Mouse (Mus musculus) spleen, postnatal 14 days (tissue): ENCODE data around the gene Crocc.

Source experiments
- DNase-seq, 2 experiments: peaks; one replicate each; pipeline ENCODE4 v3.0.0; 2021 to 2022; ENCODE audit warnings: low spot score in 2 of 2

The Crocc gene

DNA sequence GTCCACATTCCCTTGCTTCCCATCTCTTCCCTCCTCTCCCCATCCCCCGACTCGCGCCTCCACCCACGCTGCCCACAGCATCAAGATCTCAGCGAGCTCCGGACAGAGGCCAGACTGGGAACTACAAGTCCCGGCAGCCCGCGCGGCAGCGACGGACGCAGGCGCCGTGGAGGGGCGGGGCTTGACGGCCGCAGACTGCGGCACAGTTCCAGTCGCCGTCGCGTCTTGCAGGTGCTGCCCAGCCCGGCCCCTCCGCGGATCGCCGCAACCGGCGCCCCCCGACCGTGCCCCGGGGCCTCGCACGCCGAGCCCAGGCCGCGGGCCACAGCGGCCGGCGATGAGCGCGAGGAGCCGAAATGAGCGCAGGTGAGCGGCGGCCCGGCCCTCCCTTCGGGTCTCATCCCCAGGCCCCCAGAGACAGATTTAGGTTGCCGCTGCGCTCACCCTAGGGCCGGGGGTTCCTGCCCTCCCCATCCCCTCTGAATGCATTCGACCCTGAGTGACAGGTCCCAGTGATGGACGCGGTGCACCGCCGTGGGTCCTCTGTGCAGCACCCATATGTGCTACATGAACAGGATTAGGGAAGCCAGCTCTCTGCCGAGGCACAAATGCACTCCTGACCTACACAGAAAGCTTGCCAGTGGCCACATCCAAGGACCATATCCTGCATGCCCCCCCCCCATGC is 73.5 kb downstream of the Crocc start, which contains the start of gene Atp13a2:
Gene Atp13a2, plus strand, starts transcription at position 163 of the 685 bp plus-strand sequence.
- peak; percentile 78 to 89 for DNase-seq

DNA sequence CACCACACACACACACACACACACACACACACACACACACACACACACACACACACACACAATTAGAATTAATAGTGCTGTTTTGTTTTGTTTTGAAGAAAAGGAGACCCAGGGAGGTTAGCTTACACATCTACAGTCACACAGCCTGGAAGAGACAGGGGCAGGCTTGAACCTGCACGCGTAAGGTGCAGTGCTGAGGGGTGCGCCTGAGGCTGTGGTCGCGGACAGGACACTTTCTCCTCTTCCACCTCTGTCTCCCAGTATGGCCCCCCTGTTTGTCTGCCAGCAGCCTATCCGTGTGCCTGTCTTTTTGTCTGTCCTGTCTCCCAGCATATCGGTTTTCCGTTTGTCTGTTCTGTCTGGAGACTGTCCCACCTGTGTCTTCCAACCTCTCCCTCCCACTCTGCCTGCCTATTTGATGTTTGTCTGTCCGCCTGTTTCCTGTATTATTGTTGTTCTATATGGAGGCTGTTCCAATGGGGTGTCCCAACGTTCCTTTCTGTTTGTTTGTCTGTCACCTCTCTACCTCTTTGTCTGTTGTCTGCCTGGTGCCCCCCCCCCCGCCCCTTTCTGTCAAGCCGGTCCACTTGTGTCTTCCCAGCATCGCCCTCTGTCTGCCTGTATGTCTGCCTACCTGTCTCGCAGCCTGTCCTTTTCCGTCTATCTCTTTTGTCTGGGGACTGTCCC is 74.2 kb downstream of the Crocc start:
- DNase-seq = no peak

DNA sequence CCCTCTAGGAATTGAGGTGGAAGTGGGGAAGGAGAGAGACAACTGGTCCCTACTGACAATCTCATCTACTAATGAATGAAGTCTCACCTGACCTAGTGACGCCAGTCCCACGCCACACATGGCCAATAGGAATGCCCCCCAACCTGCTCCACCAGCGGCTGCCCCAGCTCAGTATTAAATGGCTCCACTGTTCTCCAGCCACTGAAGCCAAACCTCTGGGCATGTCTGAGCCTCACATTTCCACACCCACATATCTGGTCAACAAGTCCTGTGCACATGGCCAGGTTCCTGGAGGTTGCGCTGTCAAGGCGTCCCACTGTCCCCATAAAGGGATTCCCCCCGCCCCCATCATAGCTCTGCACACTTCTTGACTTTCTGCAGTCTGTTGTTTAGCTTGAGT is 75.8 kb downstream of the Crocc start:
- no peak for DNase-seq

DNA sequence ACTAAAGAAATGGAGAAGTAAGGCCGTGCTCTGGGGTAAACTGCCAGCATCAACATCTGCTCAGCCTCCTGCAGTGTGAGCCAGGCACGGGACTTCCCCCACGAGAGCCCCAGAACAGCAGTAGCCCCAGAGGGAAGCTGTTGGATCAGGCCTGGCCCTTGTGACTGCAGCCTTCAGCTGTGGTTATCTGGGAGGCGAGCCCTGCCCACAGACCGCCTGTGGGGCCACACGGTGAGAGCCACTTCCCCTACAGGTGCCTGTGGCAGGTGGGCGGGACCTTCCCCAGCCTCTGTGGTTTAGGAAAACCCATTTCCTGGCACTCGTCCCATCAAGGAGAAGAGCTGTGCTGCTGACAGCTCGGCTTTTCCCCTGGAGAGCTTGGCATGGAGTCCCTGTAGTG is 76.9 kb downstream of the Crocc start:
- peak; percentile 50 to 59 for DNase-seq

DNA sequence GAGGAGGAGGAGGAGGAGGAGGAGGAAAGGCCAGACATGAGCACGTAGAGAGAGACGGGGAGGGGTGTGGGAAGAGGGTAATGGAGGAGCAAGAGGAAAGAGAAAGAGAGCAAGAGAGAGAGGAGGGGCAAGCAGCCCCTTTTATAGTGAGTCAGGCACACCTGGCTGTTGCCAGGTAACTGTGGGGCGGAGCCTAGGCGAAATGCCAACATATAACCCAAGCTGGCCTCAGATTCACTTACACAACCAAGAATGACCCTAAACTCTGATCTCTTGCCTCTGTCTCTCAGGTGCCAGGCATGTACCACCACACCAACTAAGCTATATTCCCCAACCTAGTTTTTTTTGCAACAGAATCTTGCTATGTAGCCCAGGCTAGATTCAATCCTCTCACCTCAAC is 77.5 kb downstream of the Crocc start:
- DNase-seq = no peak

GRCm38 (mm10) chr4:140981605-140982004 is 78.7 kb downstream of the Crocc start:
- DNase-seq = no peak

DNA sequence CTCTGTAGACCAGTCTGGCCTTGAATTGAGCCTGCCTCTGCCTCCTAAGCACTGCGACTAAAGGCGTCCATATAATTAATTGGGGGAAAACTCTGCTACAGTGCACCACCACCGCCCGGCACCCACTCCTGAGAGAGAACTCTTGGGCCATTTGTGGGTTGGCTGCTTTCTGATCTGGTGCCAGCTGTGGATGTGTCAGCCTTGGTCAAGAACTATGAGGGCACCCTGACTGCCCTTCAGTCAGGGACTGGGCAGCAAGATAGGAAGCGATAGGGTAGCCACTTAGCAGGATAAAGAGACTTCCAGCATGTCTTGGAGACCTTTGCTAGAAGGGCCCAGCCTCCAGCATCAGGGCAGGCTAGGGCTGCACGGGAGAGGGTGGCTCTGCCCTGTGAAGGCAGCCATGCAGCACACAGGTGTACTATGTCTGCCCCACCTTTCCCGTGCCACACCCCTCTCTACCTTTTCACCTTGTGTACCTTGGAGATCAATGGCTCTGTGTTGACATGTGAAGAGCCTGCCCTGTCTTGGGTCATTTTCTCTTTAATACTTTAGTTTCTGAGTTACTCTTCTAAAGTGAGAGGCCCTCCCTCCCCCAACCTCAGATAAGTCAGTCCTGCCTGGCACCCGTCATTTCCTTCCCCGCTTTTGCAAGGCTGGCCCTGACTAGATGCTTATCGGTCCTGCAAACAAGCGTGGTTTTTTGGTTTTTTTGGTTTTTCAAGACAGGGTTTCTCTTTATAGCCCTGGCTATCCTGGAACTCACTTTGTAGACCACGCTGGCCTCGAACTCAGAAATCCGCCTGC is 82.3 kb downstream of the Crocc start:
- no peak for DNase-seq

DNA sequence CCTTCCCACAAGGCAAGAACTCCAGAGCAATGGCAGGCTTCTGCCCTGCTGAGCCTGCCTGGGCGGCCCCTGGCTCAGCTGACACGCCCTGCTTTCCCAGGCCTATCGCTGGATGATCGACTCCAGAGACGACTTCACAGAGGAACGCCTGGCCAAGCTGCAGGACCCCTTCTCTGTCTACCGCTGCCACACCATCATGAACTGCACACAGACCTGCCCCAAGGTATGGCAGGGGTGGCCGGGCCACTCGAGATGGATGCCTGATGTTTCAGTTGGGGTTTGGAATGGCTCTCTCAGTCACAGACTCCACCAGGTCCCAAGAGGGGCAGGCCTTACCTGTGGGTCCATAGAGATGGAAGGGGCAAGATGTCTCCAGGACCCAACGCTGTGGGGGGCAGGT is 83.1 kb downstream of the Crocc start:
- no peak for DNase-seq

DNA sequence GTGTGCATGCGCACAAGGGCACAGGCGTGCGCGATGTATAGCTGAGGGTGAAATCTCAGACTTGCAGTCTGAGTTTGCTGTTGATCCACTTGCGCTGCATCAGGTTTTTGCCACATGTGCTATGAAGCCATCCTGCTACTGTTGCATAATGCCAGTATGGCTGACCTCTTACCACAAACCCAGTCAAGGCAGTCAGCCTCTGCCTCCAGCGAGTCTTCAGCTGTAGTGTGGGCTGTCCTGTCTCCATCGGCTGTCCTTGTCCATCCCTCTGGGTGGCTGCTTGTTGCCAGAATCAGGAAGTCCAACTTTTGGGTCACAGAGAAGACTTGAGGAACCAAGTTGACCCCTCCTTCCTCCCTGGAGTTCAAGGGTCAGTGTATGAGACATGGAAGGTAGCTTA is 85.0 kb downstream of the Crocc start:
- DNase-seq = no peak

DNA sequence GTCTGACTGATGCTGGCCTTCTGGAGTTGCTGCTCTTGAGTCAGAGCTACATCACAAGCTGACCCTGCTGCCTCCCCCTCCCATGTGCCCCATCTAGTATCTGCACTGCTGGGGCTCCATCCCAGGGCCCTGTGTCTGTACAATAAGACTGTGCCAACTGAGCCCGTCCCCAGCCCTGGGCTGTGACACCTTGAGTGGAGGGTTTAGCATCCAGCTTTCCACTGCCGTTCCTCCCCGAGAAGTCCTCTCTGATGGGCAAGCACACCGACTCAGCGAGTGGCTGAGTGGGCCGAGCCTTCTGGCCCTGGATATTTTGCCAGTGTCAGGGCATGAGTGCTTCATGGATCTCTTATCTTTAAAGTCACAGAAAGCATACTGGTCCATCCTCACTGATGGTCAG is 85.9 kb downstream of the Crocc start:
- DNase-seq = no peak

GRCm38 (mm10) chr4:140971691-140972090 is 88.7 kb downstream of the Crocc start:
- DNase-seq = no peak

DNA sequence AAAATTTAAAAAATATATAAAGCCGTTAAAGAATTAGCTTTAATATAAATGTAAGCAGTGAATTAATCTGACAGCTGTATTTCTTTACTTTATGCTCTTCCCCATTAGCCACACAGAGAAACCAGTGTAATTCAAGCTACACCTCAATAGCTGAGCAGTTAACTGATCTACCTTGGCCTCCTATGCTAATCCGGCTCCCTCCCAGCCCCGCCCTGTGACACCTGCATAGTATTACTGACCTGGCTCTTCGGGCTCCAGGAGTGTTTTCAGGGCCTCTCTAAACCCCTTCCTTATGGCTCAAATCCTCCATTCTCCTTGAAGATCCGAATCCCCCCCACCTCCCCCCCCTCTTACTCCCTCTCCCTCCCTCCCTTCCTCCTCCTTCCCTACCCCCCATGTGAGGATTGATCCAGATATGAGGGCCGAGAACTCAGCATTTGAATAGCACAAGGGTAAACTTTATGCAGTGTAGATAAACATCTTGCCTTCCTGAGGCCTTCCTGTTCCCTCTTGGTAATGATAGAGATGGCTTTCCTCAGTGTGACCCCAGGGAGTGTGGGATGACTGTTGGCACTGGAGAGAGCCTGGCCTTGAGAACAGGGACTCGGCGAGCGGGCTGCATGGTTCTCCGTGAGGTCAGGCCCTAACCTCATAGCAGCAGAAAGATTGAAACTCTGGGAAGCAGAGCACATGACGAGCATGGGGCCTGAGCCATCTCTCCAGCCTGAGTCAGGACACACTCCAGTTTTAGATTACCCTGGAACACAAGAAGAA is 92.8 kb downstream of the Crocc start:
- no peak for DNase-seq
